Mouse (Mus musculus) T-helper 2 cell (primary cell): ENCODE results near the gene Mrpl12.

Experiments
- in situ Hi-C: fragments of 300-600 bp; cut with MboI, MseI; formaldehyde crosslinking; loops from one replicate; pipeline ENCODE4 v1.15.1; 2025; ENCODE audit warnings: high pct_unique_total_duplicates

The Mrpl12 gene

DNA sequence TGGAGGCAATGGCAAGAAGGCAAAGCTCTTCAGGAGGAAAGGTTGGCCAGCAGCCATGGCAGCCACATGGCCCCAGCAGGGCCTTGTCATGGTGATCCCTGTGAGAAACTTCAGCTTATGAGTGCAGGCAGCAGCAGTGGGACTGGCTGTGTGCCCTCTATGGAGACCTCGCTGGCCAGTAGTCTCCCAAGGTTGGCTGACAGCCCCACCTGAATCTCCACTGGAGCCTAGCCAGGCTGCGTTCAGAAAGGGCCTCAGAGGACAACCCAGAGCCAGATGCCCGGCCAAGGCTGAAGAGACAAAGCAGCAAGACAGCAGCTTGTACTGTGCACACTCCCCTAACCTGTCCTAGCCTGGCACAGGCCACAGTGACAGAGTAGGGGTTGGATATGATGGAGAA lies 54.1 kb downstream of the Mrpl12 start:
- in situ Hi-C loops: no loop called here
